Mouse (Mus musculus): ENCODE data around the gene Vrtn. TPM values are rescaled to one million over a fixed set of nuclear protein-coding genes. Genes with fewer than 3 reads are reported as not detected.

Gene Vrtn
- total RNA-seq (2014; rRNA removed): not detected in 2 replicates
- not detected in 2 replicates for polyA plus RNA-seq (2015; fragmentation: Nextera tagmentation; extraction: Ambion mirVana)

DNA sequence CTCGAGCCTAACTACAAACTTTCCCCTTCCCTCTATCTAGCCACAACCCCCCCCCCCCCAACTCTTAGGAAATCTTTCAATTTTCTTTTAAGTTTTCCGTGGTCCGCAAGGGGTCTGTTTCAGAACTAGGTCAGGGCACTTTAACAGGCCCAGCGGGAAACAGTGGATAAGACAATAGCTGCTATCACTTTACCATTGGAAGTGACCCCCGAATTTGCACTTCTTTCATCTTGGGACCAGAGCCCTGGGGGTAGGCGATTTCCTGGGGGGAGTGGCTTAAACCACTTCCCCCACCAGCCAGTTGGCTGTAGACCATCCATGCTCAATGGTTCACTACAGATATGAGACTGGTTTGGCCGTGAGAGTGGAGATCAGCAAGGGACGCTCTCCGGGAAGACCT, at the start of gene Vrtn:
Gene Vrtn (plus strand): TSS at position 366 of the 400 bp plus-strand sequence.
- ATAC-seq (ENCODE audit: low FRiP score): no peak
- H3K27me3 ChIP-seq (ENCODE audit: insufficient read depth, low read length): peaks cover 30% of the 10 kb centered on the region
- H3K9me3 ChIP-seq (ENCODE audit: low read length): no peaks in the 10 kb centered on the region

GRCm38 (mm10) chr12:84598324-84598723, 42.5 kb upstream of the Vrtn start:
- Histone ChIP-seq H3K36me3 (ENCODE audit: insufficient read depth, low read length) (peaks cover 5% of the 10 kb centered on the region; the same call in 1 of the 2 replicates), H3K9ac (replicated peaks; ENCODE audit: low read length, poor library complexity, severe bottlenecking) (no peak overlapping the region), H3K27ac (ENCODE audit: low read depth, low read length) (no peak overlapping the region), H3K4me3 (ENCODE audit: low read depth, low read length) (no peak overlapping the region), H3K4me1 (ENCODE audit: insufficient read depth, low read length) (no peaks in the 10 kb centered on the region), H3K9me3 (ENCODE audit: low read length) (no peaks in the 10 kb centered on the region), H3K27me3 (ENCODE audit: insufficient read depth, low read length) (peaks cover 7% of the 10 kb centered on the region; the same call in 1 of the 2 replicates), H3K4me2 (ENCODE audit: low read depth, low read length, poor library complexity, severe bottlenecking) (no peak overlapping the region)
- WGBS: 19% methylated on average over 8 of the region's 8 CpGs
- DNase-seq (ENCODE audit: low spot score): no peak
- 0 out of 2 replicates have a peak, but pooled peaks have one; percentile 49 for ATAC-seq (ENCODE audit: low FRiP score)
- no peak for TF ChIP-seq CTCF (IDR thresholded peaks at IDR 0.05)

More for the DNA sequence above, at the start of gene Vrtn:
- H3K4me2 ChIP-seq (ENCODE audit: low read depth, low read length, poor library complexity, severe bottlenecking): no peak within 1 kb of the TSS
- H3K36me3 ChIP-seq (ENCODE audit: insufficient read depth, low read length): no peaks in the 10 kb centered on the region
- no peak for DNase-seq (ENCODE audit: low spot score)
- no peak within 1 kb of the TSS for H3K9ac ChIP-seq (replicated peaks; ENCODE audit: low read length, poor library complexity, severe bottlenecking)
- no peaks in the 10 kb centered on the region for H3K4me1 ChIP-seq (ENCODE audit: insufficient read depth, low read length)
- TF ChIP-seq CTCF (IDR thresholded peaks at IDR 0.05): no peak
- no peak within 1 kb of the TSS for H3K27ac ChIP-seq (ENCODE audit: low read depth, low read length)
- WGBS: 9% methylated on average over 9 of the region's 9 CpGs
- H3K4me3 ChIP-seq (ENCODE audit: low read depth, low read length): no peak within 1 kb of the TSS

- no peak for TF ChIP-seq CTCF (IDR thresholded peaks at IDR 0.05)
- H3K4me1 ChIP-seq (ENCODE audit: insufficient read depth, low read length): no peaks in the 10 kb centered on the region
- H3K36me3 ChIP-seq (ENCODE audit: insufficient read depth, low read length): peaks cover 14% of the 10 kb centered on the region; the same call in 1 of the 2 replicates
- WGBS: 95% methylated on average over 6 of the region's 7 CpGs
- H3K9ac ChIP-seq (replicated peaks; ENCODE audit: low read length, poor library complexity, severe bottlenecking): no peak overlapping the region
- DNase-seq (ENCODE audit: low spot score) (no peak), ATAC-seq (ENCODE audit: low FRiP score) (no peak)
- no peak overlapping the region for H3K4me3 ChIP-seq (ENCODE audit: low read depth, low read length)
- no peaks in the 10 kb centered on the region for H3K27me3 ChIP-seq (ENCODE audit: insufficient read depth, low read length)
- no peak overlapping the region for H3K4me2 ChIP-seq (ENCODE audit: low read depth, low read length, poor library complexity, severe bottlenecking)
- no peak overlapping the region for H3K27ac ChIP-seq (ENCODE audit: low read depth, low read length)
- no peaks in the 10 kb centered on the region for H3K9me3 ChIP-seq (ENCODE audit: low read length)
Measured at GRCm38 (mm10) chr12:84604001-84604400, 36.8 kb upstream of the Vrtn start.

DNA sequence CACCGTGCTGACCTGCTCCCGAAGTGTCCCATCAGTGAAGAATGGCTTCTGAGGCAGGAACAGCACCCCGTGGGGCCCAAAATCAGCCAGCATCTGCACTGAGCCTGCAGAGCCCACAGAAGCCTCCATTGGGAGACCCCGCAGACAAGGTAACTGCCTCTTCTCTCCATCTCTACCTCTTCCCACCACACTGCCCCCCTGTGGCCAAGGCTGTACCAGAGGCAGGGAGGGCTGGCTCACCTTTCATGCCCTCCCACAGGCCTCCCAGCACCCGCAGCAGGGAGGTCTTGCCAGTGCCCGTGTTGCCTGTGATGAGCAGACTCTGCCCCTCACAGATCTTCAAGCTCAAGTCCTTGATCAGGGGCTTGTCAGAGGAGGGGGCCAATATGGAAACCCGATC, 35.0 kb upstream of the Vrtn start:
- peak; percentile 32; the same call in 1 of the 2 replicates for TF ChIP-seq CTCF (IDR thresholded peaks at IDR 0.05)
- 78% methylated on average over 7 of the region's 7 CpGs for WGBS

GRCm38 (mm10) chr12:84611718-84612117, 29.1 kb upstream of the Vrtn start:
- TF ChIP-seq CTCF (IDR thresholded peaks at IDR 0.05): no peak
- H3K4me2 ChIP-seq (ENCODE audit: low read depth, low read length, poor library complexity, severe bottlenecking): no peak overlapping the region
- H3K27ac ChIP-seq (ENCODE audit: low read depth, low read length): no peak overlapping the region
- H3K9ac ChIP-seq (replicated peaks; ENCODE audit: low read length, poor library complexity, severe bottlenecking): no peak overlapping the region
- no peaks in the 10 kb centered on the region for H3K9me3 ChIP-seq (ENCODE audit: low read length)
- DNase-seq (ENCODE audit: low spot score) (no peak), ATAC-seq (ENCODE audit: low FRiP score) (no peak)
- no peak overlapping the region for H3K4me3 ChIP-seq (ENCODE audit: low read depth, low read length)
- no peaks in the 10 kb centered on the region for H3K4me1 ChIP-seq (ENCODE audit: insufficient read depth, low read length)
- peaks cover 6% of the 10 kb centered on the region for H3K36me3 ChIP-seq (ENCODE audit: insufficient read depth, low read length)
- WGBS: 92% methylated on average over 10 of the region's 10 CpGs
- no peaks in the 10 kb centered on the region for H3K27me3 ChIP-seq (ENCODE audit: insufficient read depth, low read length)

More for the DNA sequence above, 35.0 kb upstream of the Vrtn start:
- Histone ChIP-seq H3K27ac (ENCODE audit: low read depth, low read length) (no peak overlapping the region), H3K4me3 (ENCODE audit: low read depth, low read length) (no peak overlapping the region), H3K4me1 (ENCODE audit: insufficient read depth, low read length) (no peaks in the 10 kb centered on the region), H3K9ac (replicated peaks; ENCODE audit: low read length, poor library complexity, severe bottlenecking) (no peak overlapping the region), H3K4me2 (ENCODE audit: low read depth, low read length, poor library complexity, severe bottlenecking) (no peak overlapping the region), H3K9me3 (ENCODE audit: low read length) (no peaks in the 10 kb centered on the region), H3K36me3 (ENCODE audit: insufficient read depth, low read length) (peaks cover 14% of the 10 kb centered on the region; the same call in 1 of the 2 replicates), H3K27me3 (ENCODE audit: insufficient read depth, low read length) (no peaks in the 10 kb centered on the region)
- no peak for ATAC-seq (ENCODE audit: low FRiP score)
- DNase-seq (ENCODE audit: low spot score): no peak

DNA sequence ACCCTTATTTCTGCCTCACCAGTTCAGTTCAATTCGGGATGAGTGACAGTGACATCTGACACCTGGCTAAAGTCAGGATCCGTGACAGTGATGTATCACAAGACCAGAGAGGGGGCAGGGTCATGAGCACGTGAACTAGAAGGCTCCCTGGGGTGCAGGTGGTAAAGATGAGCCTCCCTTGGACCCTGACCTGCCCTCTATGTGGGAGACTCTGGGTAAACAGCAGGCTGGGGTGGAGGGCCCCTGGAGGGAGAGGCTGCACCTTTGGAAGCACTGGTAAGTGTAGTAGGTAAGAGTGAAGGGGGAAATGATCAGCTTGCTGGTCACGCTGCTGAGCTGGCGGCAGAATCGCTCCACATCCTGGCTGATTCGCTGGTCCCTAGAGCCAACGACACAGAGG, 28.3 kb upstream of the Vrtn start:
- Histone ChIP-seq H3K27ac (ENCODE audit: low read depth, low read length) (no peak overlapping the region), H3K27me3 (ENCODE audit: insufficient read depth, low read length) (no peaks in the 10 kb centered on the region), H3K9ac (replicated peaks; ENCODE audit: low read length, poor library complexity, severe bottlenecking) (no peak overlapping the region), H3K36me3 (ENCODE audit: insufficient read depth, low read length) (peaks cover 6% of the 10 kb centered on the region), H3K4me2 (ENCODE audit: low read depth, low read length, poor library complexity, severe bottlenecking) (no peak overlapping the region), H3K9me3 (ENCODE audit: low read length) (no peaks in the 10 kb centered on the region), H3K4me3 (ENCODE audit: low read depth, low read length) (no peak overlapping the region), H3K4me1 (ENCODE audit: insufficient read depth, low read length) (no peaks in the 10 kb centered on the region)
- ATAC-seq (ENCODE audit: low FRiP score) (no peak), DNase-seq (ENCODE audit: low spot score) (no peak)
- 72% methylated on average over 8 of the region's 8 CpGs for WGBS
- TF ChIP-seq CTCF (IDR thresholded peaks at IDR 0.05): no peak
